Mouse (Mus musculus): ENCODE data around the gene Synj2.

Gene Synj2

GRCm38 (mm10) chr17:5977056-5977920 is 36.2 kb downstream of the Synj2 start:
- no peak for DNase-seq

- no peak for DNase-seq
Measured at GRCm38 (mm10) chr17:5977921-5978504, 36.9 kb downstream of the Synj2 start.

GRCm38 (mm10) chr17:5978505-5979077 is 37.5 kb downstream of the Synj2 start:
- DNase-seq: no peak

- no peak for DNase-seq
Measured at GRCm38 (mm10) chr17:5980860-5981259, 39.8 kb downstream of the Synj2 start.

GRCm38 (mm10) chr17:5983150-5983549 is 42.1 kb downstream of the Synj2 start:
- DNase-seq: no peak

- no peak for DNase-seq
Measured at GRCm38 (mm10) chr17:5983901-5984300, 42.8 kb downstream of the Synj2 start.

GRCm38 (mm10) chr17:5984700-5985231 is 43.7 kb downstream of the Synj2 start:
- DNase-seq: no peak

GRCm38 (mm10) chr17:5985271-5985670 is 44.2 kb downstream of the Synj2 start:
- DNase-seq: no peak

GRCm38 (mm10) chr17:5987271-5988056 is 46.4 kb downstream of the Synj2 start:
- no peak for DNase-seq

- no peak for DNase-seq
Measured at GRCm38 (mm10) chr17:5988102-5988501, 47.0 kb downstream of the Synj2 start.

GRCm38 (mm10) chr17:5992866-5993580 is 51.9 kb downstream of the Synj2 start:
- DNase-seq: no peak

- no peak for DNase-seq
Measured at GRCm38 (mm10) chr17:5993581-5994260, 52.6 kb downstream of the Synj2 start.

- no peak for DNase-seq
Measured at GRCm38 (mm10) chr17:5994606-5995005, 53.5 kb downstream of the Synj2 start.

GRCm38 (mm10) chr17:5996589-5996988 is 55.5 kb downstream of the Synj2 start:
- no peak for DNase-seq

- DNase-seq: peak; percentile 85
Measured at GRCm38 (mm10) chr17:5997380-5998234, 56.5 kb downstream of the Synj2 start.

- DNase-seq: no peak
Measured at GRCm38 (mm10) chr17:5998235-5998500, 57.1 kb downstream of the Synj2 start.

GRCm38 (mm10) chr17:5999039-5999543 is 58.0 kb downstream of the Synj2 start:
- DNase-seq: no peak

- peak; percentile 88 for DNase-seq
Measured at GRCm38 (mm10) chr17:6000864-6001319, 59.8 kb downstream of the Synj2 start.

GRCm38 (mm10) chr17:6001389-6001788 is 60.3 kb downstream of the Synj2 start:
- DNase-seq: no peak

- DNase-seq: no peak
Measured at GRCm38 (mm10) chr17:6001836-6002235, 60.8 kb downstream of the Synj2 start.

GRCm38 (mm10) chr17:6002563-6002962 is 61.5 kb downstream of the Synj2 start:
- DNase-seq: no peak
